ENCODE assay signal across 20 mouse cellular contexts in the genomic region with DNA sequence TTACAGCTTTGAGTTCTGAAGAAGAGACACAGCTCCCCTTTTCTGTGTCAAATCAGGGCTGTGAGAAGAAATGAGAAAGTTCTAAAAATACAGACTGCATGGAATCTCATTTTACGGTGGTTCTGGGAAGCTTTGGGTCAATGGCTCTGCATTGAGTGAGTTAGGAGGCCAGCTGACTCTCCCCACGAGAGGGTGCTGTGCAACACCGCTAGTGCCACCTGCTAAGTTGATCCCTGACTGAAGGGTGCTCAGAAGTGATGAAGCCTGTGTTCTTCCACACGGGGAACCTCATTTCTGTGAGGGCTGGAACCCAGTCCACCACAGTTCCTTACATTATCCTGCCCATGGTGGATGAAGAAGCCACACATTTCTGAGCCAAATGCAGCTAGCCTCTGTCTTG.
A peak's percentile ranks its signal among the peaks of the same experiment; 100 is the strongest.
DNase-seq lines count a peak whose midpoint lies in the region; ATAC-seq and TF ChIP-seq lines count a peak whose summit lies in the region.
"Had no signal": no experiment of that assay in that cellular context is flagged by ENCODE, and none has a peak within 500 bp of the region (broad histone marks: within the 10 kb centered on the region; RNA-seq: fewer than 3 reads in every experiment).

No protein-coding gene starts in this region.

- H3K4me1 ChIP-seq in hindbrain, postnatal 0 days (ENCODE audit: insufficient read depth, low read length): no peaks in the 10 kb centered on the region
- H3K4me1 ChIP-seq: forebrain, embryonic 12.5 days had no signal

- no peak overlapping the region for H3K4me2 ChIP-seq in hindbrain, postnatal 0 days (ENCODE audit: low read depth, low read length)
- H3K4me2 ChIP-seq: forebrain, embryonic 12.5 days; heart, embryonic 11.5 days; midbrain, embryonic 12.5 days had no signal

- H3K4me3 ChIP-seq in layer of hippocampus, adult 2 months: no peak overlapping the region
- no peak overlapping the region for H3K4me3 ChIP-seq in hindbrain, postnatal 0 days (ENCODE audit: low read length)
- H3K4me3 ChIP-seq: forebrain, embryonic 12.5 days; left cerebral cortex, adult 2 months; midbrain, embryonic 12.5 days had no signal

- no peak overlapping the region for H3K27ac ChIP-seq in layer of hippocampus, adult 2 months
- H3K27ac ChIP-seq in hindbrain, postnatal 0 days: no peak overlapping the region
- H3K27ac ChIP-seq: forebrain, embryonic 12.5 days; left cerebral cortex, adult 2 months; midbrain, embryonic 12.5 days had no signal

- no peaks in the 10 kb centered on the region for H3K27me3 ChIP-seq in hindbrain, postnatal 0 days (ENCODE audit: insufficient read depth, low read length)
- H3K27me3 ChIP-seq: forebrain, embryonic 12.5 days had no signal

- TF ChIP-seq CTCF in layer of hippocampus, adult 2 months (conservative IDR thresholded peaks at IDR 0.05): peak; percentile 24; the same call in 1 of the 2 replicates
- no peak for TF ChIP-seq CTCF in hindbrain, postnatal 0 days (IDR thresholded peaks at IDR 0.05; ENCODE audit: low read depth)

- DNase-seq in layer of hippocampus, adult 2 months (ENCODE audit: low spot score in 2 of 2): no peak
- no peak for DNase-seq in layer of hippocampus, adult 8-10 months (ENCODE audit: low spot score in 2 of 2)
- peak; percentile 29 for DNase-seq in thymus, postnatal 14 days
- no peak for DNase-seq in cerebellum, postnatal 4 days (ENCODE audit: low spot score in 2 of 2)
- DNase-seq in testis, postnatal 14 days (ENCODE audit: low spot score): no peak
- DNase-seq in hindbrain, postnatal 0 days (ENCODE audit: low spot score): no peak
- DNase-seq: adrenal gland, postnatal 10 days; cerebellum, postnatal 10 days; gastrocnemius, postnatal 25 days; heart, postnatal 36 days; lung, adult 2 months; lung, postnatal 36 days; right cerebral cortex, postnatal 25 days had no signal

- no peak overlapping the region for H3K9ac ChIP-seq in hindbrain, postnatal 0 days (replicated peaks; ENCODE audit: low read length)
- H3K9ac ChIP-seq: forebrain, embryonic 12.5 days; midbrain, embryonic 12.5 days had no signal

- H3K36me3 ChIP-seq in hindbrain, postnatal 0 days (ENCODE audit: insufficient read depth, low read length): no peaks in the 10 kb centered on the region
- H3K36me3 ChIP-seq: forebrain, embryonic 12.5 days; midbrain, embryonic 12.5 days had no signal

- WGBS in hindbrain, postnatal 0 days: 79% methylated on average over 4 of the region's 4 CpGs

- no peaks in the 10 kb centered on the region for H3K9me3 ChIP-seq in hindbrain, postnatal 0 days (ENCODE audit: low read length)
- H3K9me3 ChIP-seq: forebrain, embryonic 12.5 days; midbrain, embryonic 12.5 days had no signal

- peak; percentile 51 for ATAC-seq in CD4-positive, CD25-positive, alpha-beta regulatory T cell, adult 4 months
- ATAC-seq in common myeloid progenitor, adult 5-6 weeks (replicated peaks; ENCODE audit: low read depth, poor library complexity, severe bottlenecking): 0 out of 2 replicates have a peak, but pooled peaks have one; percentile 25
- ATAC-seq in hindbrain, postnatal 0 days: no peak
- ATAC-seq: inflammation-experienced regulatory T-cells, adult 6 months had no signal
